Mouse (Mus musculus) limb, embryonic 13.5 days (tissue): ENCODE measurements around the gene Cav2. TPM values are rescaled to one million over a fixed set of nuclear protein-coding genes. Genes with fewer than 3 reads are reported as not detected.
A peak's percentile ranks its signal among the peaks of the same experiment; 100 is the strongest.

ENCODE experiments used
- ATAC-seq: fragments of 200-750 bp; cut with Nextera tagmentation; 2 replicates; pipeline ENCODE4 v1.8.0; 2017; ENCODE audit warnings: low read depth, moderate number of reproducible peaks, moderate TSS enrichment; ENCODE audit not compliant: low FRiP score
- H3K27ac ChIP-seq: fragments of 300-500 bp; sonication (generic); 2 replicates; pipeline ENCODE4 v1.5.1; 2015; ENCODE audit warnings: inconsistent platforms, mild to moderate bottlenecking, moderate library complexity
- H3K27me3 ChIP-seq: fragments of 300-500 bp; sonication (generic); 2 replicates; pipeline ENCODE4 v1.6.1; 2015; ENCODE audit warnings: mild to moderate bottlenecking, inconsistent platforms
- H3K36me3 ChIP-seq: fragments of 300-500 bp; sonication (generic); 2 replicates; pipeline ENCODE4 v1.6.1; 2015; ENCODE audit warnings: inconsistent platforms, mild to moderate bottlenecking, moderate library complexity
- H3K4me1 ChIP-seq: fragments of 300-500 bp; sonication (generic); 2 replicates; pipeline ENCODE4 v1.6.1; 2015; ENCODE audit warnings: inconsistent platforms
- H3K4me2 ChIP-seq: fragments of 300-500 bp; sonication (generic); replicated peaks from 2 replicates; pipeline ENCODE4 v1.6.1; 2015; ENCODE audit warnings: inconsistent platforms, mild to moderate bottlenecking, moderate library complexity
- H3K4me3 ChIP-seq: fragments of 300-500 bp; sonication (generic); 2 replicates; pipeline ENCODE4 v1.5.1; 2015; ENCODE audit warnings: moderate library complexity, mild to moderate bottlenecking, inconsistent platforms
- H3K9ac ChIP-seq: fragments of 300-500 bp; sonication (generic); 2 replicates; pipeline ENCODE4 v1.6.1; 2015; ENCODE audit warnings: mild to moderate bottlenecking, inconsistent platforms
- H3K9me3 ChIP-seq: fragments of 300-500 bp; sonication (generic); 2 replicates; pipeline ENCODE4 v1.6.1; 2016; ENCODE audit warnings: inconsistent platforms
- WGBS: fragments of 180-500 bp; shearing (Covaris S2); methylation state at CpG from one replicate; pipeline ENCODE4 v1.1.7; 2015; 5-methylcytosine and 5-hydroxymethylcytosine counted together
- polyA plus RNA-seq: library from polyadenylated mRNA; unstranded; fragments of >200 nt; fragmentation: Nextera tagmentation; extraction: Ambion mirVana; gene quantifications from 2 replicates; pipeline ENCODE4 v1.2.1, GENCODE M21; 2015

Cav2 gene
- polyA plus RNA-seq, 1 experiment from 2014 or later = 11.8 TPM

DNA sequence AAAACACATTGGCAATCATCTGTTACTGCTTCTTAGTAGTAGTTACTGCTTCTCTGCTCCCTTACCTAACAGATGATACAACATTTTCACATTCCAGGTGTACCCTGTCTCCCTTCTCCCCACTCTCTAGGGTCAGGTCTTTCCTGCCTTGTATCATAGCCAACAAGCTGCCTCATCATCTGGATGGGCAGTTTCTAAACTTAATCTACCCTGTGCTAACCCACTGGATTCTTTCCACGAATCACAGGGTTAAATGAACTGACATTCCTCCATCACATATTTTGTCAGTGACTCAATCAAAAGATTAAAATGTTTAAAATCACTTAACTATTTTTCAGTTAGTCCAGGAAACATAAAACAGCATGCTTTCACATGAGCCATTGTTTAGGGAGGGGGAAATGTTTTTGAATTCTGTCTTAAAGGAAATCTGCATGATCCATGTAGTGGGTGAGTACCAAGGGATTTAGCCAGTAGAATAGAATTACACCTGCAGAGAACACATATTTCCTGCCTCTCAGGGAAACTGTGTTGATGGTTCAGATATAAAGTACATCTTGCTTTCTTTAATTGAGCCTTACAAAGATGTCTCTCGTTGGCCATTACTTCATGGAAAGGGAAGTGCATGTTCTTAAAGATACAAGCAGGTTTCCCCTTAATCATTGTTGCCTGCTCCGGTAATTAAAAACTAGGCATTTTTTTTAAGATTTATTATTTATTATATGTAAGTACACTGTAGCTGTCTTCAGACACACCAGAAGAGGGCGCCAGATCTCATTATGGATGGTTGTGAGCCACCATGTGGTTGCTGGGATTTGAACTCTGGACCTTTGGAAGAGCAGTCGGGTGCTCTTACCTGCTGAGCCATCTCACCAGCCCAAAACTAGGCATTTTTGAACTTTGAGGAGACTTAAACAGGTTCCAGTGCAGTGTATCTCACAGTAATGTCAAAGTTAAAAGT, 34.0 kb downstream of the Cav2 start:
- Histone ChIP-seq H3K9me3 (no peaks in the 10 kb centered on the region), H3K4me1 (peaks cover 16% of the 10 kb centered on the region), H3K27ac (no peak overlapping the region), H3K36me3 (no peaks in the 10 kb centered on the region), H3K4me2 (no peak overlapping the region), H3K27me3 (no peaks in the 10 kb centered on the region), H3K9ac (no peak overlapping the region), H3K4me3 (no peak overlapping the region)
- 81% methylated on average over 5 of the region's 5 CpGs for WGBS
- ATAC-seq = no peak

DNA sequence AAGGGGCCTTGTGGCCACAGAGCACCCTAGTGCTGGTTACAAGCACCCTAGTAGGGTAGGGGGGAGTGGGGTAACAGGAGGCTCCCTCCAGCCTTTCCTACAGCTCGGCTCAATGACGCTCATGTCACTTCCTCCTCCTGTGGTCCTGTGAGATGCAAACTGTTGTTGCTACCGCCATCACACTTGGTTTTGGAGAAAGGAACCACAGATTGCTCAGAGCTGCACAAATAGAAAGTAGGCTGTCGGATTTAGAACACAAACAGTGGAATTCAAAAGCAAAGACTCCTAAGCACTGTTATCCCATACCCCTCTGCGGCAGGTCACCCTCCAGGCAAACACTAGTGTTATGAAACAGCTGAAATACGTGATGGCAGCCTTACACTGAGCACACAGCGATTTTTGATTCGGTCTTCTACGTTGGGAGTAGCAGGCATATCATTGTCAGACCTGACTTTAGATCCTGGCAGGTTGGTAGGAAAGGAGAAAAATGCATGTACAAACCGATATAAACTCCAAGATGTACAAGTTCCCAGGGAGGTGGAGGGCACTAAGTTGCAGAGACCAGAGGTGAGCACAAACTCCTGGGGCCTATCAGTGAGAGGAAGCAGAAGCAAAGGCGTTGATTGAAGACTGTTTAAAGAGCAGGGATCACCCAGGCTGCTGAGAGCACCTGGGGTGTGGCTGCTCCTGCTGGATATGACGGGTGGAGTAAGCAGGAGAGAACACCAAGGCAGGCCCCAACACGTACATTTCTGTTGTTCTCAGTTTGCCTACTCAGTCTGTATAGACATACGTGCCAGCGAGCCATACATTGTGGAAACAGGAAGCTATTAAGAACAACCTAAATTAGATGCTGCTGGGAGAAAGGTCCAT, 35.5 kb downstream of the Cav2 start:
- H3K27ac ChIP-seq = peak overlapping the region; percentile 11; the same call in 1 of the 2 replicates
- peak; percentile 76 for ATAC-seq
- H3K9ac ChIP-seq = no peak overlapping the region
- H3K27me3 ChIP-seq = no peaks in the 10 kb centered on the region
- 65% methylated on average over 15 of the region's 15 CpGs for WGBS
- H3K9me3 ChIP-seq = no peaks in the 10 kb centered on the region
- H3K4me2 ChIP-seq = no peak overlapping the region
- peaks cover 16% of the 10 kb centered on the region for H3K4me1 ChIP-seq
- H3K36me3 ChIP-seq = no peaks in the 10 kb centered on the region
- no peak overlapping the region for H3K4me3 ChIP-seq

DNA sequence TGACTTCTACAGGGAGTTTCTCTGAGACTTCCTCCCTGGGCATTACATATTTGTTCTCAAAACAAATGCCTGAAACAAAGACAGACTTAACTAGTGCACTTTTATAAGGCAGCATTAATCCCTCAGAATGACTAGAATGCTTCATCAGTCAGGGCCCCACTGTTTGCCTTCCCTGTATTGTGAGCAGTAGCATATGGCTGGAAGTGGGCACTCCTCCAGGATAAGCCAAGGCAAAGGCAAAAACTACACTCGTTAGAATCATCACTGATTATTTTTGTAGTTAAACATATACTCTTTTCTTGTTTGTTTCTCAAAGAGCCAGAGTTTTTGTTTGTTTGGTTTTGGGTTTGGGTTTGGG, 36.2 kb downstream of the Cav2 start:
- no peaks in the 10 kb centered on the region for H3K9me3 ChIP-seq
- 41% methylated on average over 1 of the region's 1 CpGs for WGBS
- no peak overlapping the region for H3K9ac ChIP-seq
- no peaks in the 10 kb centered on the region for H3K36me3 ChIP-seq
- H3K27me3 ChIP-seq = no peaks in the 10 kb centered on the region
- H3K4me1 ChIP-seq = peaks cover 18% of the 10 kb centered on the region
- ATAC-seq = peak; percentile 48
- H3K4me2 ChIP-seq = no peak overlapping the region
- H3K4me3 ChIP-seq = no peak overlapping the region
- H3K27ac ChIP-seq = no peak overlapping the region

DNA sequence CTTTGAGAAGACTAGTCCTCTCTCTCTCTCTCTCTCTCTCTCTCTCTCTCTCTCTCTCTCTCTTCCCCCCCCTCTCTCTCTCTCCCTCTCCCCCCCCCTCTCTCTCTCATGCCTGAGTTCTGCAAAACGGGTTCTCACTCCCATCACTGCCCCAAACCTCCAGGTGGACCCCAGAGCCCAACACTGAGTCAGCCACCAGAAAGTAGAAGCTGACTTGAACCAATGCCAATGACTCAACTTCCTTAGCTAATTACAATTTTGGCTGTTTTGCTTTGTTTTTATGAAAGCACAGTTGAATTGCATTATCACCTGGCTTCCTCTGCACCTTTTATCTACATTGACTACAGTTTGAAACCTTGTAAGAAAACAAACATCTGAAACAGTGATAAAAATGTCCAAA, 37.0 kb downstream of the Cav2 start:
- Histone ChIP-seq H3K27me3 (no peaks in the 10 kb centered on the region), H3K9ac (no peak overlapping the region), H3K36me3 (no peaks in the 10 kb centered on the region), H3K9me3 (no peaks in the 10 kb centered on the region), H3K27ac (no peak overlapping the region), H3K4me2 (no peak overlapping the region), H3K4me3 (no peak overlapping the region), H3K4me1 (peaks cover 19% of the 10 kb centered on the region)
- 31% methylated on average over 1 of the region's 1 CpGs for WGBS
- ATAC-seq = no peak

DNA sequence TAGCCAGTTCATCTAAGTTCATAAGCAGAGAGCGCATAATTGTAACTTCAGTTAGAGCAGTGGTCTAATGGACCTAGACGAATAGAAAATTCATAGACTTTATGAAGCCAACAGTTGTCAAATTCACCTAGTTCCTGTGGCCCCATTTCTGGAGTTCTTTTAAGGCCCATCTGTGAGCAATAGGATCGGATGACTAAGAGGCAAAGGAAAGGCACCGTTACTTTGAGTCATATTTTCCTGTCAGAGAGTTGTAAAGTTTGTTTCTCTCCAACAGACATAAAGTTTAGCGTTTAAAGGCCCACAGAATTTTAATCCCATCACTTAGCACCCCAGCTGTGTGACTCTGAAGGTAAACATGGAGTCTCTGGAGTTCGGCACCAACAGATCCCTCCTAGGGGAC, 41.0 kb downstream of the Cav2 start:
- Histone ChIP-seq H3K4me2 (no peak overlapping the region), H3K9ac (no peak overlapping the region), H3K4me1 (peaks cover 12% of the 10 kb centered on the region), H3K27me3 (no peaks in the 10 kb centered on the region), H3K27ac (no peak overlapping the region), H3K4me3 (no peak overlapping the region), H3K36me3 (no peaks in the 10 kb centered on the region), H3K9me3 (no peaks in the 10 kb centered on the region)
- WGBS = 46% methylated on average over 6 of the region's 6 CpGs
- ATAC-seq = no peak

DNA sequence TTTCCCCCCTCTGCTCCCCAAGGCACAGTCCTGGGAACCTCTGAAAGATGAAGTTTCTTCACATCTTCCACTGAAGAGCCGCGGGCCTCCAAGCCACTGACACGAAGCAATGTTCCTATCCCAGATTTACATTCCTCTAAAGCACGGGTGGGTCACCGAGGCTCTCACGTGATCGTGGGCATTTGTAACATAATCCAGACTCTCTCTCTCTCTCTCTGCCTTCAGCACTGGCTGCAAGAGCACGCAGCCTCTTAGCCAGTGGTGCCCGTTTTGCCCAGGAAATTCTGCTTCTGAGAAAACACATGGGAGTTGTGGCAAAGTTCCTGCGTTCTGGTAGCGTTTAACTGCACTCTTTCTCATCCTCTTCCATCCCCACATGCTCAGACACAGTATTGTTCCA, 46.2 kb downstream of the Cav2 start:
- H3K9me3 ChIP-seq = no peaks in the 10 kb centered on the region
- no peaks in the 10 kb centered on the region for H3K27me3 ChIP-seq
- no peak overlapping the region for H3K27ac ChIP-seq
- H3K9ac ChIP-seq = no peak overlapping the region
- no peak overlapping the region for H3K4me3 ChIP-seq
- no peaks in the 10 kb centered on the region for H3K36me3 ChIP-seq
- peaks cover 8% of the 10 kb centered on the region; the same call in 1 of the 2 replicates for H3K4me1 ChIP-seq
- 30% methylated on average over 11 of the region's 11 CpGs for WGBS
- H3K4me2 ChIP-seq = peak overlapping the region; percentile 46
- peak; percentile 57; the same call in 1 of the 2 replicates for ATAC-seq

DNA sequence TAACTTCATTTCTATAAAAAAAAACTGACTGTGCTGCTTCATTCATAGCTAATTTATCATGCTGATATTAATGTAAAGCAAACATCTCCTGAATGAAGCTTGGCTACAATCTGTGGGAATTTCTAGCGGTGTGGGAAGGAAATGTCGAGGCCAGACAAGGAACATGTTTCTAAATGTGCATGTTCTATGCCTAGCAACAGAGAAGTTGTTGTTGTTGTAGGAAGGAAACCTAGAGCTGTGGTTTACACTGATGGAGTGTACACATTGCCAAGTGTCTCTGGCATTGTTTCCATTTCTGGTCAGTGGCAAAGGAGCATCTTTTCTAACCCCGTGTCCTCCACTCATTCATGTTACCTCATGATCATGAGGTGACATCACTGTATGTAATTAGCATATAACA, 48.8 kb downstream of the Cav2 start:
- Histone ChIP-seq H3K27me3 (no peaks in the 10 kb centered on the region), H3K36me3 (no peaks in the 10 kb centered on the region), H3K4me3 (no peak overlapping the region), H3K9me3 (no peaks in the 10 kb centered on the region), H3K4me1 (peaks cover 7% of the 10 kb centered on the region; the same call in 1 of the 2 replicates), H3K4me2 (no peak overlapping the region), H3K27ac (no peak overlapping the region), H3K9ac (no peak overlapping the region)
- 80% methylated on average over 3 of the region's 3 CpGs for whole genome bisulfite sequencing
- no peak for ATAC-seq

DNA sequence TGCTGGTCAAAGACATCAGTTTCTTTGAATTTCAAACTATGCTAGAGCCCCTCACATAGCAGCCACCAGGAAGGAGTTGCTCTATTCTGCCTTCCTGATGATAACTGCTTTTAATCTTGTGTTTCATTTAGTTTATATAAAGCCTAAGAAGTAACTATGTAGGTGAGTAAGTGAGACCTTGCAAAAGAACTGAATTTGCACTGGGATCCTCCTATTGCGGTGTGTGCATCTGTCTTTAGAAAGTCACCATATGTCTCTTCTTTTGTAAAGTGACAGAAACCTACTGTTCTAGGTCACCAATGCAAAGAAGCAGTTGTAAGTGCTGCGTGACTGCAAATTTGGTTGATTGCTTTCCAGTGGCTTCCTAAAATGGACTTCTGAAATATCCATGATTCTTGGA, 56.7 kb downstream of the Cav2 start:
- H3K4me2 ChIP-seq = no peak overlapping the region
- no peaks in the 10 kb centered on the region for H3K9me3 ChIP-seq
- peaks cover 3% of the 10 kb centered on the region; the same call in 1 of the 2 replicates for H3K4me1 ChIP-seq
- ATAC-seq = no peak
- no peak overlapping the region for H3K27ac ChIP-seq
- no peak overlapping the region for H3K4me3 ChIP-seq
- no peaks in the 10 kb centered on the region for H3K27me3 ChIP-seq
- H3K9ac ChIP-seq = no peak overlapping the region
- 94% methylated on average over 2 of the region's 2 CpGs for WGBS
- no peaks in the 10 kb centered on the region for H3K36me3 ChIP-seq

Other genes with a start within 250 kb of the Cav2 start
- gene Tes, start 216.0 kb upstream of the Cav2 start, polyA plus RNA-seq = 95.0 and 96.8 TPM in 2 replicates
- gene Cav1, start 25.1 kb downstream of the Cav2 start, polyA plus RNA-seq = 73.2 and 76.4 TPM in 2 replicates
- 3.9 and 4.4 TPM in 2 replicates for gene Met, start 182.6 kb downstream of the Cav2 start, polyA plus RNA-seq